Mouse (Mus musculus): ENCODE data around the gene Gucy2e. TPM values are rescaled to one million over a fixed set of nuclear protein-coding genes. Genes with fewer than 3 reads are reported as not detected.

Gene Gucy2e
- polyA plus RNA-seq, 1 experiment from 2014 or later = 0.69 TPM

DNA sequence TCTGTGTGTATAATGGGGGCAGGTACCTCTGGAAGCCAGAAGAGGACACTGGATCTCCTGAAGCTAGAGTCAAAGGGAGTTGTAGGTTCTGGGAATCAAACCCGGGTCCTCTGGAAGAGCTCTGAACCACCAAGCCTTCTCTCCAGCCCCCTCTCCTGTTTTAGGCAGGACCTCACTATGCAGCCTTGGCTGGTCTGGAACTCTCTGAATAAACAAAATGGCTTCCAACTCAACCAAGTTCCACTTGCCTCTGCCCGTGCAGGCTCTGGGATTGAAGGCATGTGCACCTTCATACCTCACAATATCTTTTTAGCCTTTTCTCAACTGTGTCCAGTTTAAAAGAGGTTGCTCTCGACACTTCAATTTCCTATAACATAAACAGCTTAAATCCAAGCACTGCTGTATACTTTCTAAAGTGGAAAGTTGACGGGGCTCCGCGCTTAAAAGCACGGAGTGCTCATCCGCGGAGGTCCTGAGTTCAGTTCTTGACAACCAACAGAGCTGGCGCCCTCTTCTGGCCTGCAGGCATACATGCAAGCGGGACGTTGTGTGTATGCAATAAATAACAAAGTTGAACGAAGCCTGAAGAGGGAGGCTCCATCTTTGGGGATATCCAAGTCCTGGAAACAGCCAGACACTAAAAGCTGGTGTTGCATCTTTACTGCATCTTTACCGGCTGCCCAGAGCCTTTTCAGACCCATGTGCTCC, 14.5 kb upstream of the Gucy2e start:
- ATAC-seq = no peak
- Histone ChIP-seq H3K4me2 (ENCODE audit: low read length) (no peak overlapping the region), H3K4me3 (ENCODE audit: low read length) (no peak overlapping the region), H3K36me3 (ENCODE audit: control insufficient read depth, insufficient read depth, low read length) (no peaks in the 10 kb centered on the region), H3K9me3 (ENCODE audit: control insufficient read depth, low read length) (no peaks in the 10 kb centered on the region), H3K27ac (ENCODE audit: low read depth, low read length) (no peak overlapping the region), H3K9ac (ENCODE audit: low read depth, low read length) (no peak overlapping the region), H3K27me3 (replicated peaks; ENCODE audit: control insufficient read depth, insufficient read depth, low read length) (no peaks in the 10 kb centered on the region), H3K4me1 (ENCODE audit: control insufficient read depth, insufficient read depth, low read depth, low read length) (no peaks in the 10 kb centered on the region)
- 61% methylated on average over 14 of the region's 14 CpGs for WGBS

DNA sequence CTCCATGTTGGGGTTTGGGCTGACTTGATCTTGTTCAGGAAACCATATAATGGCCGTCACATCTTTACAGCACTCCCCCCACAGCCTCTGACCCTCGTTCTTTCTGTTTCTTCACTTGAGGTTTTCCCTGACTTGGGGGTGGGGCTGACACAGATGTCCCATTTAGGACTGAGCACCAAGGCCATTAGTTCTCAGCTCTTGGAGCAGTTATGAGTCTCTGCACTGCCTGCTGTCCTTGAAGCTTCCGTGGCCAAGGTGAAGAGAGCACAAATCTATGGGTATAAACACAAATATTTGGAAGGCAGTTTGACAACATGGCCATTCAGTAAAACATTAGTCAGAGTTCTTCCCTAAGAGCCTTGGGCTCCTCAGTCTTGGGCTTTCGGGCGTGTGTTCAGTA, 13.3 kb upstream of the Gucy2e start:
- H3K27me3 ChIP-seq (replicated peaks; ENCODE audit: control insufficient read depth, insufficient read depth, low read length) = no peaks in the 10 kb centered on the region
- no peak overlapping the region for H3K4me2 ChIP-seq (ENCODE audit: low read length)
- no peak overlapping the region for H3K4me3 ChIP-seq (ENCODE audit: low read length)
- no peaks in the 10 kb centered on the region for H3K36me3 ChIP-seq (ENCODE audit: control insufficient read depth, insufficient read depth, low read length)
- H3K9ac ChIP-seq (ENCODE audit: low read depth, low read length) = no peak overlapping the region
- no peaks in the 10 kb centered on the region; the same call in 1 of the 2 replicates for H3K4me1 ChIP-seq (ENCODE audit: control insufficient read depth, insufficient read depth, low read depth, low read length)
- H3K9me3 ChIP-seq (ENCODE audit: control insufficient read depth, low read length) = no peaks in the 10 kb centered on the region
- ATAC-seq = no peak
- H3K27ac ChIP-seq (ENCODE audit: low read depth, low read length) = no peak overlapping the region
- 82% methylated on average over 5 of the region's 5 CpGs for WGBS

DNA sequence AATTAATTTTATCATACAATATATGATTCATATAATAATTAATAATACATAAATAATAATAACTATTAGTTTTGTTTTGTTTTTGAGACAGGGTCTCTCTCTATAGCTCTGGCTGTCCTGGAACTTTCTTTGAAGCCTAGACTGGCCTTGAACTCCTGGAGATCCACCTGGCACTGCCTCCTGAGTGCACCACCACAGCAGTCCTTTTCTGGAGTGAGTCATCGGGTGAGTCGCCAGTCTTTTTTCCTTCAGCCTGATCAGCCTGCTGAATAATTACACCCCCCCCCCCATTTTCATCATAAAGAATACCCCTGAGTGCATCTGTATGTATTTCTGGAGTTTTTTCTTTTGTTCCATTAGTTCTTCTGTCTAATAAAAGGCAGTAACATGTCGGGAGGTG, 12.3 kb upstream of the Gucy2e start:
- Histone ChIP-seq H3K9me3 (ENCODE audit: control insufficient read depth, low read length) (no peaks in the 10 kb centered on the region), H3K27me3 (replicated peaks; ENCODE audit: control insufficient read depth, insufficient read depth, low read length) (no peaks in the 10 kb centered on the region), H3K9ac (ENCODE audit: low read depth, low read length) (no peak overlapping the region), H3K4me1 (ENCODE audit: control insufficient read depth, insufficient read depth, low read depth, low read length) (no peaks in the 10 kb centered on the region; the same call in 1 of the 2 replicates), H3K27ac (ENCODE audit: low read depth, low read length) (no peak overlapping the region), H3K4me2 (ENCODE audit: low read length) (no peak overlapping the region), H3K36me3 (ENCODE audit: control insufficient read depth, insufficient read depth, low read length) (no peaks in the 10 kb centered on the region), H3K4me3 (ENCODE audit: low read length) (no peak overlapping the region)
- 81% methylated on average over 3 of the region's 3 CpGs for WGBS
- ATAC-seq = no peak

DNA sequence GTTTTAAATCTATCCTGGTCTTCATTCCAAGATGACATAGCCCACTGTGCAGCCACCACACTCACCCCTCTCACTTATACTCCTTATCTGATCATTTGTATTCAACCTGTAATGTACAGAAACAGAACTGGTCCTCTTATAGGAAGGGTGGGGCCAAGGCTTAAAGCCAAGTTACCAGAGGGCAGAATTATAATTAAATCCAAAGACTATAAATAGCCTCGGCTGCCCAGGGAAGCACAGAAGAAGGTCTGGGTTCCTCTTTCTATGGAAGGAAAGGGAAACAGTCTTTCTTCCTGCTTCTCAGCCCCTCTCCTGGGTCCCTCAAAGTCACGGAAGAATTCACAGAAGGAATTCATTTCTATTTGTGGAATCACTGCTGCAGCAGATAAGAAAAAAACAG, 8.8 kb upstream of the Gucy2e start:
- no peaks in the 10 kb centered on the region for H3K9me3 ChIP-seq (ENCODE audit: control insufficient read depth, low read length)
- no peak for ATAC-seq
- H3K4me2 ChIP-seq (ENCODE audit: low read length) = peak overlapping the region; percentile 5; the same call in 1 of the 2 replicates
- no peaks in the 10 kb centered on the region for H3K27me3 ChIP-seq (replicated peaks; ENCODE audit: control insufficient read depth, insufficient read depth, low read length)
- no peaks in the 10 kb centered on the region for H3K36me3 ChIP-seq (ENCODE audit: control insufficient read depth, insufficient read depth, low read length)
- no peak overlapping the region for H3K9ac ChIP-seq (ENCODE audit: low read depth, low read length)
- no peak overlapping the region for H3K4me3 ChIP-seq (ENCODE audit: low read length)
- no peaks in the 10 kb centered on the region; the same call in 1 of the 2 replicates for H3K4me1 ChIP-seq (ENCODE audit: control insufficient read depth, insufficient read depth, low read depth, low read length)
- WGBS = 41% methylated on average over 2 of the region's 2 CpGs
- no peak overlapping the region for H3K27ac ChIP-seq (ENCODE audit: low read depth, low read length)

DNA sequence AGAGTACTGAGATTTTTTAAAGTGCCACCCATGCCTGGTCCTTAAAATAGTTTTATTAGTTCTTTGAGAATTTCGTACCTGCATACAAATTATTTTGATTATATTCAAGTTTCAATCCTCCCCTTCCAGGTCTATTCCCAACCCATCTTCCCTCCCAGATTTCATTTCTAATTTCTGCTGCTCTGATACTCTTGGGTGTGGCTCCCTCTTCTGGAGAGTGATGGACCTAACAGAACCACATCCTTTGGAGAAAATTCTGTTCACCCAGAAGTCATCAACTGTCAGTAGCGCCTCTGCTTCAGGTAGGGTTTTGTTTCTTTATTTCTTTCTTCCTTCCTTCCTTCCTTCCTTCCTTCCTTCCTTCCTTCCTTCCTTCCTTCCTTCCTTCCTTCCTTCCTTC, 8.1 kb upstream of the Gucy2e start:
- WGBS = 26% methylated on average over 2 of the region's 2 CpGs
- Histone ChIP-seq H3K4me2 (ENCODE audit: low read length) (no peak overlapping the region; the same call in 1 of the 2 replicates), H3K27ac (ENCODE audit: low read depth, low read length) (no peak overlapping the region), H3K4me1 (ENCODE audit: control insufficient read depth, insufficient read depth, low read depth, low read length) (no peaks in the 10 kb centered on the region; the same call in 1 of the 2 replicates), H3K27me3 (replicated peaks; ENCODE audit: control insufficient read depth, insufficient read depth, low read length) (no peaks in the 10 kb centered on the region), H3K4me3 (ENCODE audit: low read length) (no peak overlapping the region), H3K36me3 (ENCODE audit: control insufficient read depth, insufficient read depth, low read length) (no peaks in the 10 kb centered on the region), H3K9me3 (ENCODE audit: control insufficient read depth, low read length) (no peaks in the 10 kb centered on the region), H3K9ac (ENCODE audit: low read depth, low read length) (no peak overlapping the region)
- ATAC-seq = no peak

DNA sequence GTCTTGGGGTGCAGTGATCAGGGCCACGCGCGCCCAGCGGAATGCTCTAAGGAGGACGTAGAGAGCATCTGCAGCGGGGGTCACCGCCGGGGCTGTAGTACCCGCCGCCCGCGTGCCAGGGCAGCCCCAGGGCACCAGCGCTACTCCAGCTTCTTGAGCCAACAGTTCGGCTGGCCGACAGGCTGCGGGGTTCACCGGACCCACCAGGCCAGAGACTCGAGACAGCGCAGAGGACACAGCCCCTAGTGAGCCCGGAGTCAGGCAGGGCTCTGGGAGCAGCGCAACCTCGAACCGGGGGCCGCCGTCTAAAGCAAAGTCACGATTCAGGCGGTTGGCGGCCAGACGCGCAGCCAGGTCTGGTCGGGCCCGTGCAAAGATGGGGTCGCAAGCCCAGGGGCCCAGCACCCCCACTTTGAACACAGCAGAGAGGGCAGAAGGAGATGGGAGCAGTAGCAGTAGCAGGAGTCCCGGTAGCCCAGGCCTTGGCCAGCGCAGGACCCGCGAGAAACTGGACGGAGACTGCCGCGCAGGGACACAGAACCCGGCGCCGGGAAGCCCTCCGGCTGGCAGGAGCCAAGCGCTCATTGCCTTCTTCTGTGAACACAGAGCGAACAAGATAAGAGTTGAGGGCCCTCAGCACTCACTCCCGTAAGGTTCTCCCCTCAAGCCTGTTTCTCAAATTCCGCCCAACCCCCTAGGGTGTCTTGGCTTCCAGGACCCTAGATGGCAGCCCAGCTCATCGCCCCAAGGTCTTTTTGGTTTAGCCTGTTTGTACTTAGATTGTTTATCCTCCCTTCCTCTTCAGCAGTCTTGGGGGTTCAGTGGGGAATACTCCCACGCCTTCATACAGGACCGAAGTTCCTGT, 543 bp downstream of the Gucy2e start:
- WGBS = 5% methylated on average over 48 of the region's 51 CpGs
- no peaks in the 10 kb centered on the region for H3K36me3 ChIP-seq (ENCODE audit: control insufficient read depth, insufficient read depth, low read length)
- ATAC-seq = peak; percentile 20; the same call in 1 of the 2 replicates
- H3K27ac ChIP-seq (ENCODE audit: low read depth, low read length) = peak overlapping the region; percentile 77
- H3K9ac ChIP-seq (ENCODE audit: low read depth, low read length) = peak overlapping the region; percentile 75
- peaks cover 7% of the 10 kb centered on the region for H3K27me3 ChIP-seq (replicated peaks; ENCODE audit: control insufficient read depth, insufficient read depth, low read length)
- H3K9me3 ChIP-seq (ENCODE audit: control insufficient read depth, low read length) = no peaks in the 10 kb centered on the region
- H3K4me1 ChIP-seq (ENCODE audit: control insufficient read depth, insufficient read depth, low read depth, low read length) = peaks cover 16% of the 10 kb centered on the region
- peak overlapping the region; percentile 56 for H3K4me3 ChIP-seq (ENCODE audit: low read length)
- H3K4me2 ChIP-seq (ENCODE audit: low read length) = peak overlapping the region; percentile 89

DNA sequence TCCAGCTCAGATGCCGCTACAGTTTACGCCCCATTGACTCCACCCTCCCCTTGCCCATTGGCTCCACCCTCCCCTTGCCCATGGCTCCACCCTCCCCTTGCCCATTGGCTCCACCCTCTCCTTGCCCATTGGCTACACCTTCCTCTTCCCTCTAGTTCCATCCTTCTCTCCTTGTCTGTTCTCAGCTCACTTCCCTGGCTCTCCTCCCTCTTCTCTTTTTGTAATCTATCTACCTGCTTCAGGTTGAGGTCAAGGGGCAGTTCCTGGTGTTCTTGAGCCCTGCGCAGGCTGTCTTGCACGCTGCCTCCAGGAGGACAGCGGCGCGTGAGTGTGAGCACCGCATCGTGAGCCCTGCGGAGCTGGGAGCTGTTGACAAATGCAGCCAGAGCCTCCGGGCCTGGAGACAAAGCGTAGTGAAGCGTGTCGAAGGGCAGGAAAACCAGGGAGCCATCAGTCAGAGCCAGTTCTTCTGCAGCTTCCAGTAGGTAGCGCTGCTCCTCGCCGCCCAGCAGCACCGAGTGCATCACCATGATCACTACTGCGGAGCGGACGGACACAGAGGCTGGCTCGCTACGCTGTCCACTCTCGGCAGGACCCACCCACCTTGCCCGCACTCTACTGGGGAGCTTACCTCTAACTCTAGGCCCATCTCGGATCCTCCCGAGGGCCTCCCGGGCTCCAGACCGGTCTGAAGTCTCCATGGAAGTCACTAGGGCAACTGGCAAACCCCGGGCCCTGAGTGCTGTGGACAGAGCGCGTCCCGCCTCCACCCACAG, 1.4 kb downstream of the Gucy2e start:
- Histone ChIP-seq H3K4me2 (ENCODE audit: low read length) (peak overlapping the region; percentile 89), H3K9me3 (ENCODE audit: control insufficient read depth, low read length) (no peaks in the 10 kb centered on the region), H3K9ac (ENCODE audit: low read depth, low read length) (peak overlapping the region; percentile 75), H3K4me3 (ENCODE audit: low read length) (peak overlapping the region; percentile 56), H3K27ac (ENCODE audit: low read depth, low read length) (peak overlapping the region; percentile 77), H3K4me1 (ENCODE audit: control insufficient read depth, insufficient read depth, low read depth, low read length) (peaks cover 16% of the 10 kb centered on the region), H3K36me3 (ENCODE audit: control insufficient read depth, insufficient read depth, low read length) (no peaks in the 10 kb centered on the region), H3K27me3 (replicated peaks; ENCODE audit: control insufficient read depth, insufficient read depth, low read length) (peaks cover 7% of the 10 kb centered on the region)
- under 1% methylated on average over 33 of the region's 33 CpGs for WGBS
- ATAC-seq = peak; percentile 94

DNA sequence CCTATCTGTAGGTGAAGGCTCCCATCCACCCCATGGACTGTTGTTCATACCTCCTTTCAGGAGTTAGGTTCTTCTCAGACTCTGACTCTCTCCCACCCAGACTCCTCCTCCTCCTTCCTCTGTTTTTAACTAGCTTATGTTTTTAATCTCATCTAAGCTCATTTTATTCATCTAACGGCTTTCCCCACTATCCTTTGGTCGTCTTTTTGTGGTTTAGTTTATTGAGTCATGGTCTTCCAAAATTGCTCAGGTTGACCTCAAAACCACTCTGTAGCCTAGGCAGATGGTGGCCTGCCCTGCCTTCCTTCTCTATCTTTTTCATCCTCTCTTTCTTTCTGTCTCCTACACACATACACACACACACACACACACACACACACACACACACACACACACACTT, 3.7 kb downstream of the Gucy2e start:
- Histone ChIP-seq H3K27me3 (replicated peaks; ENCODE audit: control insufficient read depth, insufficient read depth, low read length) (peaks cover 7% of the 10 kb centered on the region), H3K4me1 (ENCODE audit: control insufficient read depth, insufficient read depth, low read depth, low read length) (peaks cover 16% of the 10 kb centered on the region), H3K4me3 (ENCODE audit: low read length) (no peak overlapping the region), H3K27ac (ENCODE audit: low read depth, low read length) (no peak overlapping the region), H3K4me2 (ENCODE audit: low read length) (no peak overlapping the region), H3K36me3 (ENCODE audit: control insufficient read depth, insufficient read depth, low read length) (no peaks in the 10 kb centered on the region), H3K9ac (ENCODE audit: low read depth, low read length) (no peak overlapping the region), H3K9me3 (ENCODE audit: control insufficient read depth, low read length) (no peaks in the 10 kb centered on the region)
- WGBS = 74% methylated on average over 2 of the region's 2 CpGs
- ATAC-seq = no peak

DNA sequence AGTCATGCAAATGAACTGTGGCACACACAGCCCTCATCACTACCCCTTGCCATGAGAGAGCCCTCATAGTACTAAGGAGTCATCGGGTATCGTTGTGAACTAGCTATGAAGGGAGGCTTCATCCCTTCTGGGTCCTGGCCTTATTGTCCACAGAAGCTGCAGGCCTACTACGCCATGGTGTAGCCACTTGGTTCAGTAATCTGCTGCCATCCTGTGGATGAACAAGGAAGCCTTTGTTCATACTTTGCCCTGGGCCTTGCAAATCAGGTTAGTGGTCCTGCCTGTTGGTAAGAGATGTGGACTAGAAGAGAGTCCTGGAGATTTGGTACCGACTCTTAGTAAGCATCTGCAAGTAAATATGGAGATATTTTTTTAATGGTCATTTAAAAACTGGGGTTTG, 6.4 kb downstream of the Gucy2e start:
- no peak for ATAC-seq
- Histone ChIP-seq H3K36me3 (ENCODE audit: control insufficient read depth, insufficient read depth, low read length) (no peaks in the 10 kb centered on the region), H3K27ac (ENCODE audit: low read depth, low read length) (no peak overlapping the region), H3K27me3 (replicated peaks; ENCODE audit: control insufficient read depth, insufficient read depth, low read length) (peaks cover 3% of the 10 kb centered on the region), H3K4me3 (ENCODE audit: low read length) (no peak overlapping the region), H3K4me2 (ENCODE audit: low read length) (no peak overlapping the region), H3K4me1 (ENCODE audit: control insufficient read depth, insufficient read depth, low read depth, low read length) (peaks cover 6% of the 10 kb centered on the region), H3K9me3 (ENCODE audit: control insufficient read depth, low read length) (no peaks in the 10 kb centered on the region), H3K9ac (ENCODE audit: low read depth, low read length) (no peak overlapping the region)
- WGBS = 77% methylated on average over 4 of the region's 4 CpGs
